Mouse (Mus musculus) urinary bladder, postnatal 0 days (tissue): ENCODE measurements around the gene Emilin2. TPM values are rescaled to one million over a fixed set of nuclear protein-coding genes. Genes with fewer than 3 reads are reported as not detected.

Experiments used
- polyA plus RNA-seq: library from polyadenylated mRNA; unstranded; fragments of >200 nt; fragmentation: Nextera tagmentation; extraction: Ambion mirVana; gene quantifications from 2 replicates; pipeline ENCODE4 v1.2.1, GENCODE M21; 2015

The Emilin2 gene
- 11.9 and 24.1 TPM in 2 replicates for polyA plus RNA-seq

GRCm38 (mm10) chr17:71311340-71312171 is at the start of gene Emilin2:
Gene Emilin2 (minus strand): TSS chr17:71311978.

Other genes with a start within 250 kb of the Emilin2 start
- 8.9 and 9.8 TPM in 2 replicates for gene Lpin2, start 129.4 kb downstream of the Emilin2 start, polyA plus RNA-seq
- gene Gm4707, start 147.9 kb upstream of the Emilin2 start, polyA plus RNA-seq, result 1.0 and 1.6 TPM in 2 replicates
- 19.2 and 24.3 TPM in 2 replicates for gene Smchd1, start 163.4 kb upstream of the Emilin2 start, polyA plus RNA-seq
- 7.9 and 11.8 TPM in 2 replicates for gene Ndc80, start 214.9 kb upstream of the Emilin2 start, polyA plus RNA-seq
- gene Spdya, start 240.1 kb upstream of the Emilin2 start, polyA plus RNA-seq, result 0.29 and 0.55 TPM in 2 replicates